Mouse (Mus musculus) testis, adult 2 months (tissue): ENCODE results near the gene Tex10.

Experiments
- CTCF ChIP-seq: fragments of 200-500 bp; IDR thresholded peaks from 2 replicates; pipeline ENCODE4 v1.5.1; 2012; ENCODE audit warnings: low read depth, mild to moderate bottlenecking, inconsistent platforms, low read length, moderate library complexity; ENCODE audit not compliant: control insufficient read depth, insufficient read depth, insufficient replicate concordance
- POLR2A ChIP-seq: fragments of 200-500 bp; IDR thresholded peaks from 2 replicates; pipeline ENCODE4 v1.6.1; 2012; ENCODE audit warnings: low read depth, mild to moderate bottlenecking, inconsistent platforms, low read length, moderate library complexity; ENCODE audit not compliant: control insufficient read depth

GRCm38 (mm10) chr4:48396949-48397348 lies 76.3 kb downstream of the Tex10 start:
- no peak for TF ChIP-seq CTCF
- TF ChIP-seq POLR2A, result no peak
